Mouse (Mus musculus) thymus, postnatal 14 days (tissue): ENCODE measurements at regions not wholly inside any gene's neighbourhood (a gene's known extent, or its start where the extent isn't known, plus 50 kb on each side); places are given as distances from the start of the nearest gene placed in this dataset.

ENCODE experiments used
- DNase-seq: peaks from one replicate; pipeline ENCODE4 v3.0.0; 2021

DNA sequence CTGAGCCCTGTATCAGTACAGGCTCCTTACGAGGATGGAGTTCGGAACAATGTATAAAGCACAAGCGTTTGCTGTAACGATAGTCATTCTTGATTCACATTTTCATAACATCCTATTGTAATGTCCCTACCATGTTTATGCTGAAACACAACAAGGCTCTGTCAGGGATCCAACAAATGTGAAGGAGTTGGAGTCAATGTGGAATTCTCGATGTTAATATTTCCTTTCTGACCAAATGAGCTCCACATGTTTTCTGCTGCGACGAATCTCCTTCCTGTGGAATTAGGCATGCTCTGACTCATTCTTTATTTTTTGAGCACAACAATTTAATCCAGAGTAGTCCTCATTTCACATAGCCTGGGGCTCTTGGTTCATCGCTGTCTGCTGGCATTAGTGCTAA is 588.0 kb upstream of the N6amt1 start:
- no peak for DNase-seq

GRCm38 (mm10) chr16:86741236-86741635 is 612.7 kb upstream of the N6amt1 start:
- no peak for DNase-seq

GRCm38 (mm10) chr16:86718982-86719771 is 634.8 kb upstream of the N6amt1 start:
- no peak for DNase-seq

DNA sequence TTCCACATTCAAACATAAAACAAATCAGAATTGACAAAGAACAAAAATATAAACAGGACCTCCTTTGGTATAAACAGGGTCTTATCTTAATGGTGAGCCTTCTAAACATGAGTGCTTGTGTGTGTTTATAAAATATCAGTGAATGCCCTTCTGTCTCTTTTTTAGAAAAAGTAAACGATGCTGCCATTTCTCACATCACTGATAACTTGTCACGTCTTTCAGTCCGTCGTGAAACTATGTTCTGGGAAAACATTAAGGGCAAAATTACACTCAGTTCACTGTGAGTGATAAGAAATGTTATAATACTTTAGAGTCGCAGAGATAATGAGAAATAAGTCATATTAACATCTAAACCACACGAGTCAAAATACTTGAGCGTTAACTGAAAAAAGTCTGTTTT is 635.6 kb upstream of the N6amt1 start:
- DNase-seq, result no peak

DNA sequence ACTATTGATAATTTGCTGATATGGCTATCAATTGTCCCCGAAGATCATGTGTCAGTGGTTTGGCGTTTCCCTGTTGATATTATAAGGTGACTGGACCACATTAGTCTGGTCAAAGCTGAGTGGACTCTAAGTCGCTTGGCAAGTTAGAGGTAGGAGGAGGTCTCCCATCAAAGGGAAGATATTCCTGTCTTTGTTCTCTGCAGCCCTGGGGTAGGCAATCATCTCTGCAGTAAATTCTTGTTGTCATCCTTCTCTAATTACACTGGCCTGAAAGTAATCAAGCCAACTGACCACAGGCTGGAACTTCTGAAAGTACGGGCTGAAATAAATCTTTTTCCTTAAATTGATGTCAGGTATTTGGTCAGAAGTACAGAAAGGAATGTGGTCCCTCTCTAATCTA is 652.3 kb upstream of the N6amt1 start:
- no peak for DNase-seq

GRCm38 (mm10) chr16:86694497-86694896 is 659.5 kb upstream of the N6amt1 start:
- DNase-seq, result no peak

DNA sequence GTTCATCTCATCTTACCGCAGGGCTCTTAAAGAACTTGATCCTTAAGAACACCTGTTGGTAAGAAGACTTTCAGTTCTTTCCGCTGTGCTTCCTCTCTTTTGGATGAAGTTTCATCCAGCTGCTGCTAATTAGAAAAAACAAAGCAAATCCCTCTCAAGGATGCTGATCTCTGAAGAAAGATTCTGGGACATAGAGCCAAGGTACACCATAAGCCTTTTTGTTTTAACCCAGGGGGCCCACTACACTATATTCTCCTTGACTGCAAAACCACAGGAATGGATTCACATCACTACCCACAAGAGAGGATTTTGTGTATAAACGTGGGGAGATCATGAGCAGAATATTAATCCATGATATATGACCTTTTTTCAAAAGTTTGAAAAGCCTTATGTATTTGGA is 694.8 kb upstream of the N6amt1 start:
- no peak for DNase-seq

DNA sequence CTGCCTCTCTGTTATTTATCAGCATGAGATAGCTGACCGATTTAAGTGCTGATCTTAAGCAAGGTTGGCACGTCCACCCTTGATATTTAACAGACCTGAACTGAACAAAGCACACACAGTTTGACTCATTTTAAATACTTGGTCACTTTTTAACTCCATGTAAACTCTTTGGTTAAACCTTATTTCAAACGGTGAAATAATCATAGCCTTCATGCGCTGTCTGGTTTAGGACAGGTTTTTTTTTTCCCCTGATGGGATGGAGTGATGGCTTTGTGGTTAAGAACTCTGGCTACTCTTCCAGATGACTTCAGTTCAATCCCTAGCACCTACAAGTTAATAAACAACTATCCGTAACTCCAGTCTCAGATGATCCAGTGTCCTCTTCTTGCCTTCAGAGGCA is 706.7 kb upstream of the N6amt1 start:
- DNase-seq, result no peak

- DNase-seq, result no peak
Observed at GRCm38 (mm10) chr16:86646753-86647152, 707.2 kb upstream of the N6amt1 start.

- DNase-seq, result no peak
Observed at GRCm38 (mm10) chr16:86645436-86645835, 708.5 kb upstream of the N6amt1 start.

- DNase-seq, result no peak
Observed at GRCm38 (mm10) chr16:86644912-86645312, 709.1 kb upstream of the N6amt1 start.

- no peak for DNase-seq
Observed at GRCm38 (mm10) chr16:86604166-86604565, 702.5 kb upstream of the Adamts5 start.

- no peak for DNase-seq
Observed at GRCm38 (mm10) chr16:86594992-86595391, 693.4 kb upstream of the Adamts5 start.

DNA sequence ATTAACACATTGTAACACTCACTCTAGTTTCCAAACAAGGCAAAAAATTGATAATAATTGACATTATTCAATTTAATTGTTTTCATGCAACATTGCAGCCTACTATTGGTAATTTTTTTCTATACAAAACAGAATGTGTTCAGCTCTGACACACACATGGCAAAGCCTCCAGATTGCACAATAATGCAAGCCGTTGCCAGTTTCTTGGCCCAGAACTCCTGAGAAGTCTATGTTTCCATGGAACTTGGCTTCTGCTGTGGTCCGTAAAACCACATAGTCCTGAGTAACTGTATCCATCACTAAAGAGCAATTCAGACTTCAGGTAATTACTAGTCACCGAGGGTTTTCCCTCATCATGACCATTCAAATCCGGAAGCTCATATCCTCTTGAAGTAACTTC is 684.4 kb upstream of the Adamts5 start:
- DNase-seq, result no peak

DNA sequence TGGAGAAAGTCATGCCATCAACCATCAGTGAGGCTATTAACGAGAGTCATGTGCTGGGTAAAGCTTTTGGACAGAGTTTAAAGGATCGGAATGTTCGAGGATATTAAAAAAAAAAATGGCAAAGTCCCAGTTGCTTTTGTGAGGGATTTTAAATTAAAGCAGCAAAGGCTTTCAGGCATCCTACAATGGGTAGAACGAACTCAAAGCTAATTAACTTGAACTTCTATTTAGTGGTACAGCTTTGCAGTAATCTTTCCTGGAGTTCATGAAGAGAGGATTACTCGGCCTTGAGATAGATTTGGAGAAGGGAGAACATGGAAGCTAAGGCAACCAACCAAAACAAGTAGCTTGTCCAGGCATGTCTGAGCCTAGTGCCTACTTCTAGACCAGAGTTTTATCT is 676.7 kb upstream of the Adamts5 start:
- DNase-seq, result no peak

GRCm38 (mm10) chr16:86547465-86548043 is 645.9 kb upstream of the Adamts5 start:
- DNase-seq, result no peak

DNA sequence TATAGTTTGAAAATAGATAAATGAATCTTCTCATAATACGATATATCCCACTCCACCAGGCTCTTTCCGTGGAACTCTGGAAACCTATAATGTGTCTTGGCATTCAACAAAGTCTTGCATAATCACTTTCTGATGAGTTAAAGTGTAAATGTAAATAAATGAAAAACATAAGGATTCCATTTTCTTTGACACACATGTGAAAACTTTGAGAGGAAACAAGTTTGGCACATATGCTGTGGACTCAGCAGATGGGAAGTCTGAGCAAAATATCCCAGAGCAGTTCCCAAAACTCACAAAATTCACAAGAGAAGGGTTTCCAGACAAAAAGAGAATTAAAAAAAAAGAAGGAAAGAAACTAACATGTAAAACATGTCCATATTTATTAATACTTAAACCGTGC is 645.3 kb upstream of the Adamts5 start:
- DNase-seq, result no peak

DNA sequence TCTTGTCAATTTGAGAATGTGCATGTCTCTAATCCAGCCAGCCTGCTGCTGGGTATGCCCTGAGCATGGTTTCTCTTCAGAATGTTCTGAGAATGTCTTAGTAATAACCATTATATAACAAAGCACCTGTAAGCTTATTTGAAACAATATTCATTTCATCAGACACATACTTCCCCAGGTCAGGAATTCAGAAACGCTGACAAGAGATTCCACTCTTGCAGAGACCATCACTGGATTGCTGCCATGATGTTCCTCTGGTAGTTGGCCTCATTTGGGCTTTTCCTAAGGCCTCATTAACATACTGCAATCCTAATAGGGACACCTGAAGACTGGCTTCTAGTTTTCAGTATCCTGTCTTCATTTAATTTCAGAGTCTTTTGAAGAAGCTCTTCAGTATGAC is 642.5 kb upstream of the Adamts5 start:
- no peak for DNase-seq

GRCm38 (mm10) chr16:86536479-86536878 is 634.9 kb upstream of the Adamts5 start:
- no peak for DNase-seq

- no peak for DNase-seq
Observed at GRCm38 (mm10) chr16:86524135-86524534, 622.5 kb upstream of the Adamts5 start.

- DNase-seq, result no peak
Observed at GRCm38 (mm10) chr16:86516935-86517334, 615.3 kb upstream of the Adamts5 start.

DNA sequence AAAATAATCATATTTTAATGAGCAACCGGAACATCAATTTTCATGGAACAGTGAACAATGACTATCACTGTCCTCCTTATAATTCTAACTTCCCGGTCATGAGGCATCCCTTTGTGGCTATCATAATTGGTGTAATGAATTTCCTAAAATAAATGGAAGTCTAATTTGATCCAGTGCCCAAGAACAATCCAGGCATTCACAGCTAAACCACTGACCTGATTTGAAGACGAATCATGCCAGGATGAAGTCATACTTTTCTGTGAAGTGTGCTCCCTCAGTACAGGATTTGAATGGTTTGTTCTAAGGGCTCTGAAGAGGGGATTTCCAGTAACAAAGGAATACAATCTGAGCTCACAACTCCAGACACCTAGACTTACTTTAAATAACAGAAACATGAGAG is 614.5 kb upstream of the Adamts5 start:
- no peak for DNase-seq

GRCm38 (mm10) chr16:86501074-86501952 is 599.7 kb upstream of the Adamts5 start:
- DNase-seq, result no peak

DNA sequence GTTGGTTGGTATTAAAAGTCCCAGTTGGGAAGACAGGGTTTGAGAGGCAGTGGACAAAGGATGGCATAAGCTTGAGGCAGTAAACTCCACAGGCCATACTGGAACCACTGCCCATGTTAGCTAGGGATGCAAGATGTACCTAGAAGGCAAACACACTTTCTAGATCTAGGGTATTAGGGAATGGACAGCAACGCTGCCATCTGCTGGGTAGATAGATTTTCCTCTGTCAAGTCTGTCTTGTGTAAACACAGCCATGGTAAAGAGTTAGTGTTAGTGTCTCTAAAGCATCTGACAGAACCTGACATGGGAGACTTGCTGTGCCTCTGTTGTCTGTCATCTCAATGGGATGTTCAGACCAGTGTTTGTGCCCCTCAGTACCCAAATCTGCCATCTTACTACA is 573.5 kb upstream of the Adamts5 start:
- no peak for DNase-seq
